Mouse (Mus musculus) adrenal gland, adult (tissue): Measurements from ENCODE around the gene Tenm3.

ENCODE experiments used
- DNase-seq, 2 experiments: peaks; one replicate each; pipeline ENCODE4 v3.0.0; 2022 to 2023; ENCODE audit warnings: low spot score in 1 of 2; ENCODE audit not compliant: inconsistent age in 2 of 2

The Tenm3 gene

DNA sequence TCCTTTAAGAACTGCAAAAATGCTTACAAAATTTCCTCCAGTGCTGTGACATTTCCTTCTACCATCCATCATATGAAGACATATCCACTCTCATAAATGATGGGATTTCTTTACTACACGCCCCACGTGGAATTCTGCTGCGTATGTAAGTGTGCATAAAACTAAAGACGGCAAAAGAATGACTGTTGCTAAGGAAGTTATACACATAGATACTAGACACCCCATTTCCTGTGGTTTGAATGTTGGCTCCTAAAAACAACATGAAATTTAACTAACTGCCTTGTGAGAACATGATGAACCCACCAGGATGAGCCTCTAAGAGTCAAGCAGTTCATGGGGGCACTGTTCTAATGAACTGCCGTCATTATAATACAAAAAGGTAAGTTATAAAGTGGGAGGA, 312.0 kb downstream of the Tenm3 start:
- no peak for DNase-seq

DNA sequence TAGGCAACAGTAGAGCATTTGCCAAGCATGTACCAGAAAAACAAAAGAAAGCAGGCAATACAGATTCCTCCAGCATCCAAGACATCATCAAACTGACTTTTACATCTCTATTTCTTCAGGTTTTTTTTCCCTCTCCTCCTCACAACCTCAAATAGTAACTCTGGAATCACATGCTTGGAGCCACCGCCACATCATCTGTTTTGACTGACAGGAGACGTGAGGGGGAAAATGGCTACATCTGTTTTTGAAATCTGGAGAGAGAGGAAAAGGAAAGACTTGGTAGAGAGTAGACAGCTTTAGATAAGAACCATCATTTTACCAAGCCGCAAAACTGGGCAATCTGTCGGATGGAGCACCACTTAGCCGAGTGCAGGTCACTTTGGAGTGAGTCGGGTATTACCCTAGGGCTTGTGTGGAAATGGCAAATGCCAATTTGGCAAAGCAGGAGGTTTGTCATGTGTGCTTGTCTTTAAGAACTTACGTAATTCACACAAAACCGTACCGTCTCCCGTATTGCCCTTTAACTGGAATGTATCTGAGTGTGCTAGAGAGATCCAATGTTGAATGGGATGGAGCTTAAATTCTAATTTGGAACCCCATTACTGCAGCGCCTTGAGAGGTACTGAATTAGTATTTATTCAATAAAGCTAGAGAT, 312.7 kb downstream of the Tenm3 start:
- DNase-seq = no peak

DNA sequence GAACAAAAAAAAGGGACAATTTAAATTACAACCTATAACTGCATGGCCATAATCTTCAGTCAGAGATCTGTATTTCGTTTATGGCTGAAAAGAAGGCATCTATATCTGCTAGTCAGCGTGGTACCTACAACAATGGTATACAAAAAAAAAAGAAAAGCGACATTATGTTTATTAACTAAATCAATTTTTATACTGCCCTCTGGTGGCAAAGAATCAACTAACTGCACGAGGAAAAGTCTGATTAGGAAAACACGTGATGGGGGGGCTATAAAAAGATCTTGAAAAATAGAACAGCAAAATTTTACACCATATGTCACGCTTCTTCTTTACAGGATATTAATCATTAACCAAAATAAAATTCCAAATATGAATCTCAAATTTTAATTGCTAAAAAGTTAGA, 316.3 kb downstream of the Tenm3 start:
- peak in 1 of 2 experiments; percentile 42 for DNase-seq

DNA sequence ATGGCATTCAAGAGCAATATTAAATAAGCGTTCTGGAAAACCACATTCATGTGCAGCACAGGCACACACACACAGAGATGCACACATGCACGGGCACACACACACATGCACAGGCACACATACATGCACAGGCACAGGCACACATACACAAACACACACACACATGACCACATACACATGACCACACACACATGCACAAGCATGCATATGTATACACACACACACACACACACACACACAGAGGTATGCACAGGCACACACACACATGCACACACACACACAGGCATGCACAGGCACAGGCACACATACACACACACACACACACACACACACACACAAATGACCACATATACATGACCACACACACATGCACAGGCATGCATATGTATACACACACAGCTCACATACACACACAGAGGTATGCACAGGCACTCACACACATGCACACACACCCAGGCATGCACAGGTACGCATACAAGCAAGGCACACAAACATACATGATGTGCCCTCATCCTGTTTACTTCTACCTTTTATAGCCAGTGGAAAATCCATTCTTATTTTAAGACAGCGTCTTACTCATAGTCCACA, 321.1 kb downstream of the Tenm3 start:
- DNase-seq = no peak

DNA sequence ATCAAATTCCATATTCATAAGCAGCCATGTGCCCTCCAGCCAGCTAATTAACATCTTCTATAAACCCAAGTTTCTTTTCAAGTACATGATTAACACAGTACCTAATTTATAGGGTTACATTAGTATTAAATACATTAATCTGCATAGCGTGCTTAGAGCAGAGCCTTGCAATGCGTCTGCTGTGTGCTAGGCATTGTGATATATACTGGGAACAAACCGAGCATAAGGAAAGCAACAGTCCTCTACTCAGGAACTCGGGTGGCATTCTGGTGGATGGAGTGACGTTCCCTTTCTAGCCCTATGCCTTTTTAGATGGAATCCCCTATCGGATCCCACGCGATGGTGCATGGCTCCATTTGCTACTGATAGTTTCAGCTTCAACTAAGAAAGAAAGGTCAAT, 321.7 kb downstream of the Tenm3 start:
- no peak for DNase-seq

DNA sequence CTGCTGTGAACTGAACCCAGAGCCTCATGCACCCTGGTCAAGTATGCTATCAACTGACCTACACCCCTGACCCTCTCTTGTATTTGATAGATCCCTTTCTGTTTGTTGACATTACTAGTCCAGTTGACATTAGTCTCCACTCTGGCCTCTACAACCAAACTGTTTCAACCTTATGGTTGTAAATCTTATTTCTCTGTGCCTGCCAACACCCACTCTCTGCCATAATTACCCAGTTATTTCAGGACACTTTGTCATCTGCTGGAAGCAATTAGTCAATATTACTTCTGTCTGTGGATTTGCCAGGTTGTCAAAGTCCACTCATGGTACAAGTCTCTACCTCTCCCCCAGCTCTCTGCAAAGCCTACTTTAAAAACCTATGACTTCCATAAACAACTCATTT, 326.3 kb downstream of the Tenm3 start:
- DNase-seq = no peak

DNA sequence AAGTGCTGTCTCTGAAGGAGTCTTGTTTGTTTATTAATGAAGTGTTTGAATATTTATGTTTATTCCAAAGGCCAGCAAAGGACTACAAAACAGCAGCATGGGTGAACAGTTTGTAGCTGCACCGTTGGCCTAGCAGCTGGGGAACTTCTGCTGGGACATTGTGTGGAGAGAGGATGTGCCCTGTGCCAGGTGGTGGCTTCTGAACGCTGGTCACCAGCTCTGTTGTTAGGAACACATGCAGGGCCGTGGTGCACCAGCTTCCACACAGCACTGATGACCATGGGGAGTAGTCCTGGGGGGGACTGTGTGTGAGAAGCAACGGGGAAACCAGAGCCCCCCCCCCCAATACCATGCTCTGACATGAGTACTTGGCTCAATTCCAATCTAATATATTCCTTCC, 329.5 kb downstream of the Tenm3 start:
- no peak for DNase-seq

DNA sequence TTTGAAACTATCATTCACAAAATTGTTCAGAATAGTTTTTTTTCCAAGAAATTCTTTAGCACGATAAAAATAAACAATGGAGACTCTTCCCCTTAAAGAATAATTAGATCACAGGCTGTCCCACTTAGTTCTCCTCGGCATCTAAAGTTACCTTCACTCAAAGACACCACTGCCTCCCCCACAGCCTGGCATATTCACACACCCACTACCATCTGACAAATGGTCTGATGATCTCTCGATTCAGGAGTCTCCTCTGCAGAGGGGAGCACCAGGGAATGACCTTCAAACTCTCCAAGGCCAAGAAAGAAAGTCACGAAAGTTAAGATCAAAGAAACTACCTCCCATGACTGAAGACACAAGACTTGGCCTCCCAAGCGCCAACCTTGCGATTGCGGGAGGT, 329.9 kb downstream of the Tenm3 start:
- DNase-seq = no peak

DNA sequence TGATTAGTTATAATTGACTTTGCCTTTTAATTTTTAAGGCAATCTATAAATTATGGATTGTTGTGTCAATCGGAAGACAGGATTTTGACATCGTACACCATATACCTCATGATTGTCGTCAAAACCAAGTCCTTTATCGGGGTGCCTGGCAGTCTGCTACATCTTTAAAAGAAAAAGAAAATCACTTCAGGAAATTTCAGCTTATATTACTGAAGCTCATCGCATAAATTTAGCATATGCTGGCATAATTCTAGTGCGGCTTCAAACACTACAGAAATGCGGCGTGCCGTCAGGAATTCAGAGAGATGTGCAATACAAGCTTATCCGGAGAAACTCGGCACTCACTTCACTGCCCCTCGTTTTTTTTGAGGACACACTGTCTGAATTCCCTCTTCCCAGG, 332.2 kb downstream of the Tenm3 start:
- DNase-seq = no peak

DNA sequence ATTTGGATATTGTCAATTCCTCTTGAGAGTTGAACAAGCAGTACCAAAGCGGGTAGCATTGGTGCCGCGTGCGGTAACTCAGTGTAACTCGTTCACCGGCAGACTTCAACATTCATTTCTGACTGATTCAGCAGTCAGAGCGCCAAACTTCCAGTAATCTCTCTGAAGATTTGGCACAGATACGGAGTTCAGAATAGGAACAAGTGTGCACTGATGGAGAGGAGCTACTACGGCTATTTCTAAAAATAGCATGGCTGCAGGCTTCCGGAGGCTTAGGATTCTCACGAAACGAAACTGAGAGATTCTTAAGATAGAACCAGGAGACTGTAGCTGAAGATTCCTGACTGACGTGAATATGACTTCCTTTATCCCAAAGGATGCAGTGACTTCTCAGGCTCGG, 332.6 kb downstream of the Tenm3 start:
- peak in 1 of 2 experiments; percentile 32 for DNase-seq

DNA sequence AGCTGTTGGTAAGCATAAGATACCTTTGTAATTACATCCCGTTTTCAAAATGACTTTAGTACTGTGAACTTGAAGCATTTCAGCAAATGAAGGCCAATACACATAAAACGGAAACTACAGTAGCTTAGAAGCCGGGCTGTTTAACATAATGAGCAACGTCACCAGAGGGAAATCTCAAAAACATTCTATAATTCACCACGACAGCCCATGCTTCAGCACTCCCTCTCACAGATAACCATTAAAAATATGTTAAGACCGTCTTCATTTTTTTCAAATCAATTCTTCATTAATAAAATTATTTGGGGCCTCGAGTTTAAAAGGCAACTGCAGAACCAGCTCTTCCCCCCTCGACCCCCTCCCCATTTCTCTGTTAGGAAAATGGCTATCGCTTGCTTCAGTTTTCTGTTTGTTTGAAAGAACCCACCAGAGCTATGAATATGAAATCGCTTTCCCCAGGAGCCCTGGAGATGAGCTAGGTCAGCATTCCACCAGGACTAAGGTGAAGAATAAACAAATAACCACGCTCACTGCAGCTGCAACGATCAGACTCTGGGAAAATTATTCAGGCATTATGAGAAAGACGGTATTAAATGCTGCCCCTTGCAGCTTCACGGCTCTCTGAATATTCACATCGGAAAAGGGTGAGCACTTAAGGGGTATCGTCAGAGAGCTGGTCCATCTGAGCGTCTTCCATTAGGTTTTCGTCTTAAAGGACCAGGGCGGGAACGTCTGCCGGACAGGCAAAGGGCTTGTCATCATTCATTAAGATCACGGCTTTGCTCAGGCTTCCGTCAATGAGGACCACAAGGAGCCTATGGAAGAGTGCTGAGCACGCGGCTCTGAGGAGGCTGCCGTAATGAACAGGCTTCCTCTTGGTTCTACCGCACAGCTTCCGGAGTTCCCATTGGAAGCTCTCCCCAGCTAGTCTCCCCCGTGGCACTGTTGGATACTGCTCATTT, 334.8 kb downstream of the Tenm3 start:
- DNase-seq = no peak

DNA sequence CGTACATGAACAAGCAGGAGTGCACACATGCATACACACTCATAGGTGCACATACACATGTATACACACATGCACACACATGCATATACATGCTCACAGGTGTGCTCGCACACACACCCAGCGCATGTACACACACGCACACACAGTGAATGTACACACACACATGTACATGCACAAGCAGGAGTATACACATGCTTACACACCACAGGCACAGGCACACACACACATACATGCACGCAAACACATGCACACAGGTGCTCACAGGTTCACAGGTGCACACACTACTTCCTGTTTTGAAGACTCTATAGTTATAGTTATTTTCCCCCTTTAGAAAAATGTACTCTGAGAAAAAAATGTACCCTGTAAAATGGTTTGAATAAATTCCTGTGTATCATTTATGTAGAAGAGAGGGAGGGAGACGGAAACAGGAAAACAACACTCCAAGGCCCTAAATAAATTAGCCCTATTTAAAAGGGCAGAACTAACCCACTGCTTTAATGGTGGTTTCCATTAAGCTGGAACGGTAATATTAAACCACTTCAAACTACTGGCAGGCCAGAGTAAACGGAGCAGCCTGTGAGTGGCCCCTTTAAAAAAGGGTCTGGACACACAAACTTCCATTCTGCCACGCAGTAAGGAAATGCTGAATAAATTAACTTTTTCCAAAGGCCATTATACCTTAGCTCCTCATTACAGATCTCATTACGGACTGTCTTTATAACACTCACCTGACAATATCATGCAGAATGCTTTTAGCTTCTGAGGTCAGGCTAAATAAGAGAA, 335.8 kb downstream of the Tenm3 start:
- DNase-seq = no peak

DNA sequence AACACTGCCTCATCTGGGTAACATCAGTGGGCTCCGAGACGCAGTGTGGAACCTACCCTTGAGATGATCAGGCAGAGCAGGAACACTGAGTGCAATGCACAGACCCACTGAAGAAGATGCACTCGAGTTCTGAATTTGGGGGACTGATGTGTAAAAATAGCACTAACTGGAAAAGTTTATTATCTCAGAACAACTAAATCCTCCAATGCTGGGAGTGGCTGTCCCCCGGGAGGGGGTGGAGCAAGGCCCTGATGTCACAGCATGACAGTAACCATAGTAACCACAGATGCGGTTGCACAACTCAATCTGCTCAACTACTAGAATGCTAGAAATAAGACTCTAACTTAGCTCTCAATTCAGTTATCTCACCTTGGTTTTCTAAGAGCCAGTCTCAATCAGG, 351.3 kb downstream of the Tenm3 start:
- DNase-seq = peak in 1 of 2 experiments; percentile 39

DNA sequence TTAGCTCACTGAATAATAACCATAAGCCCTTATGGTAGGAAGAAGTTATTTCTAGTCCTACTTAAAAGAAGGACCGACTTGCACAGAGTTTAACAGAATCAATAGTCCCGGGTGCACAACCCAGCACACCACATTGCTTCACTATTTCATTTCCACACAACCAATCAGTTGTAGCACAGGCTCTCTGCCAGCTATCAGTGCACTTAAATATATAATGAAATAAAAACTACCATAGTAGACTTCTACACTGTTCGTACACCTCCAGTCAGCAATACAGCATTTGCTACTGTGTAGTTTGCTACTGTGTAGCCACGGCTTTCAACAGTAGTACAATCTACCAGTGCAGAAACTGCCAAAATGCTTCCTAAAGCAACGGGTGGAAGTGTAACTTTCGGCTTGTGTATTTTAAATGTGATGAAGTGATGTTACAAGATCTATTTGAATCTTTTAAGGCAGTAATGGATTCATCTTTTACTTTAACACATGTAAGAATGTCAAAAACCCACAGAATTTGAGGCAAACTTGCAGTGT, 353.1 kb downstream of the Tenm3 start:
- DNase-seq = no peak

DNA sequence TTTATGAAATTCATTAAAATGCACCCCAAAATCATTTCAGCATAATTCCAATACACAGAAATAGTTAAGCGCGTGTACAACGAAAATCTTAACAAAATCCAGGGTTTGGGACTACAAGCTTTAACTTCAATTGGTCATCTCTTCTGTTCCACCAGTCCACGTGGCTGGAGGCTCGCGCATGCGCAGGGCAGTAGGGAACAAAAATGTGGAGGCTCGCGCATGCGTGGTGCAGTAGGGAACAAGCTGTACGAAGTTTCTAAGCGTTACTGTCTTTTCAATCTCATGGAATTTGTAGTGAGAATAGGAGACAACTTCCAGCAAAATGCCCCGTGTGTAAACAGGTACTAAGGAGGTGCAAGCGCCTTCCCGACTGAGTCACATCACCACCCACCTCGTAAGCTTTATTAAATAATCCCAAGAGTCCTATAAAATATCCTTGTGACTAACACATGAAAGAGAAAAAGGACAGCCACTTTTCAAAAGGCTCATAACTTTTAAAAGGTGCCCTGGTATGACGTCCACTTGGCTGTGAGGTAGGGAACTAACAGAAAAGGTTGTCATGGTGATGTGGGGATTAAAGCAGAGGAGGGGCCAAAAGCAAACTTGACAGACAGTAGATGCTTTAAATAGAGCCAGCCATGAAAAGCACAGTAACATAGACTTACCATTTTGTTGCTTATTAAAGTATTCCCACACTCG, 353.7 kb downstream of the Tenm3 start:
- DNase-seq = no peak

DNA sequence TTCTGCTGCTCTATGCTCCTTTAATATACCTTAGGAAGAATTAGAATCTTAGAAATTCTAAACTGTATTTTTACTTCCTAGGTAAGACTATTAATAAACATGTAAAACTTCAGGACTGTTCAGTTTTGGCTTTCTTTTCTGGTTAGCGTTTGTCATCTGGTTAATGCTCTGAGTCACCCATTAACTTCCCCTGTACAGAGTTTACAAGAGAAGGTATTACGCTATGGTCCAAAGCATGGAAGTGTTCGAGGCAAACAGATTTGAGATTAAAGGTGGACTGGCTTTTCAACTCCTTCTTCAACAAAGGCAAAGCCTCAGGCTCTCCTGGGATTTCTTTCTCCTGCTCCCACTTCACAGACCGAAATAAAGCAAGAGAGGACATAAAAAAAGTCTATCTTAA, 354.3 kb downstream of the Tenm3 start:
- no peak for DNase-seq

DNA sequence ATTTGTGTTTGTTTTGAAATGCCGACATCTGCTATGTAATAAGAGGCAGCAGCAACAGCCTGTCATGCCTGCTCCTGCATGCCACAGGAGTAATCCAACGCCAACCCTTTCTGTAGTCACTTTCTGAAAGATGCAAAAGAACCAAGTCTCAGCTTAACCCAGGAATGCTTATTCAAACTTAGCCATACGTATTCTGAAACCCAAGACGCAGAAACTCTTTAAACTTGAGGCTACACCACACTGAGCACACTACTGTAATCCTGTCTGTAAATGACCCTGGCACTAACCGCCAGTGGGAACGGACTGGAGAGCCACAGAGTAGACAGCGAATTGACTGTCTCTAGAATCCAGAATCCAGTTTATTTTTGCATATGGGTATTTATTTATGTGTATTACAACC, 354.9 kb downstream of the Tenm3 start:
- DNase-seq = no peak

DNA sequence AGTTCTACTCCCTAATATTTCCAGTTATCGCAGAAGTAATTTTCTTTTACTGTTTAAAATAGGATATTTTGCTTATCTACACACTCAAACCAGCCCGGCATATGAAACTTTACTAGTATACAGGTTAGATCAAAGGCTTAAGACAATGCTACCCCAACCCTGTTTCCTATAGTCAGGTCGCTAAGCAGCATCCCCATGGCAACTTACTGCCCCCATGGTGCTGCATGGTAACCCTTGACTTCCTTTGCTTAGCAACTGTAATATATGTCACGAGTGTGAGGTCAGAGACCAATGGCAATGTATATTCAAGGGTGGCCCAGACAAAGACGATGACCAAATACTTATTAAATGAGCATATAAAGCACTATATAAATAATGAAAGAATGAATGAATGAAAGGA, 359.6 kb downstream of the Tenm3 start:
- DNase-seq = no peak

DNA sequence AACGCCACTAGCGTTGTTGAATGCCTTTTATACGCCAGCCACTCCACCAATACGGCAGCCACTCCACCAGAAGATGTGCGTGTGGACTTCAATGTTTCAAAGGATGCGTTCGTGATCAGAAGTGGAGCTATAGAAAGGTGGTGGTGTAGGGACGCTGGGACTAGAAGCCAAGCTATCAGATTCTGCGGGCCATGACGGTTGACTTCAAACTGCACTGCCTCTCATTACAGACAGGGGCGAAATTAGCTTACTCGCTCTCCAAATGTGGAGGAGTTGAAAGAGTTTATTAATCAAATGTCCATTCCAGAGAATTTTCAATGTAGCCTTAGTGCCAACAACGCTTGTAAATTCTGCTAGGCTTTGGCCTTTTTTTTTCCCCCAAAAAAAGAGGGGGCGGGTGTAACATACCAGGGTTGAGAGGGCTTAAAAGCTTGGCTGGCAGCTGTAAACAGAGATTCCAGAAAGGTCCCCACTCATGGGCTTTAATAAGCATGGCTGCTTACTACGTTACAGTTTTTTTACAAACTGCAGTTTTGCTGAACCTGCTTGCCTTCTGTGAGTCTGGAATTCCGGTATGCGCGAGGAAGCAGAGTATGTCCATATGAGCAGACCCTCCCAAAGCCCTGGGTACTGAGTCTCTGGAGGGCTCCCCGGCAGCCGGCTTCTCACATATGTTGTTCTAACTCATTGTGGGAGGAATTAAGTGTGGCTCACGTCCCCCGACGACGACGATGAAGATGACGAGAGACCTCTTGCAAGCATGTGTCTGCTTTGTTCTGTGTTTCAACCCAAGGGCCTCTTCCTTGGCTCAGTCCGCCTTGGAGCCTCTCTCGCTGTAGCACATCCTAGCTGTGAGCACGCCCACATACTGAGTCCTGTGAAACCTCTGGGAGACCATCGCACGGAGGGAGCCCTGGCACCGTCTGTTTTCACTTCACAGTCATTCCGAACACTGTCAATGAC, 361.8 kb downstream of the Tenm3 start:
- peak in 1 of 2 experiments; percentile 35 for DNase-seq
